11 mouse cellular contexts compared by ENCODE assay signal in the genomic region with DNA sequence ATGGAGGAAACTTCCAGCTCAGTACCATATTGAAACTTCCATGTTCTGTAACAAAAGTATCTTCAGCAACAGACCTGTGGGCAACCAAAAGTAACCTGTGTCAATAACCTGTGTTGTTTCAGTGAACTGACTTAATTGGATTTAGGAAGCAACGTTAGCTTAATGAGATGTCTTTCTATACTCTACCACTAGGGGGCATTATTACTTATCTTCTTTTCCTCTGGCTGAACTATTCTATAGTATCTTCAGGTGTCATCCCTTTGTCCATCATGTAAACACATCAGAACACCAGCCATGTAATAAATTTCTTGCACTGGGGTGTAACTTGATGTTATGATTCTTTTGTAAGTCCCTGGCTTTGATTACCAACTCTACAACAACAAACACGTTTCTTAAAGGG. TPM values are rescaled to one million over a fixed set of nuclear protein-coding genes. Genes with fewer than 3 reads are reported as not detected.
DNase-seq lines count a peak whose midpoint lies in the region; ATAC-seq and TF ChIP-seq lines count a peak whose summit lies in the region.
"Had no signal": no experiment of that assay in that cellular context is flagged by ENCODE, and none has a peak within 500 bp of the region (broad histone marks: within the 10 kb centered on the region; RNA-seq: fewer than 3 reads in every experiment).

No protein-coding gene starts in this region.

- DNase-seq in kidney, adult 2 months = peak; percentile 32
- no peak for DNase-seq in kidney, postnatal 25 days
- DNase-seq in brain, adult 2 months (ENCODE audit: low read depth, low spot score) = peak; percentile 29
- DNase-seq in left cerebral cortex, postnatal 10 days (ENCODE audit: extremely low spot score in 1 of 2, low spot score in 2 of 2) = no peak
- DNase-seq in gastrocnemius, adult 18-20 months (ENCODE audit: low spot score) = no peak
- DNase-seq: gastrocnemius, postnatal 25 days; layer of hippocampus, postnatal 36 days had no signal

- no peaks in the 10 kb centered on the region for H3K27me3 ChIP-seq in kidney, adult 2 months (replicated peaks; ENCODE audit: control insufficient read depth, insufficient read depth, low read length)
- H3K27me3 ChIP-seq in liver, embryonic 16.5 days (ENCODE audit: control insufficient read depth, insufficient read depth, low read depth, low read length) = no peaks in the 10 kb centered on the region
- no peaks in the 10 kb centered on the region for H3K27me3 ChIP-seq in forebrain, embryonic 13.5 days

- no peak overlapping the region for H3K27ac ChIP-seq in kidney, adult 2 months (ENCODE audit: insufficient read depth, low read depth, low read length)
- H3K27ac ChIP-seq in liver, embryonic 16.5 days (ENCODE audit: low read length) = peak overlapping the region; percentile 41; the same call in 1 of the 2 replicates
- H3K27ac ChIP-seq in forebrain, embryonic 13.5 days = no peak overlapping the region

- WGBS in kidney, adult 2 months = 37% methylated on average over 2 of the region's 2 CpGs
- WGBS in liver, embryonic 16.5 days (ENCODE audit: insufficient replicate concordance) = 33% methylated on average over 2 of the region's 2 CpGs
- WGBS in forebrain, embryonic 13.5 days = 42% methylated on average over 2 of the region's 2 CpGs

- H3K4me2 ChIP-seq in liver, embryonic 16.5 days (ENCODE audit: low read depth, low read length) = no peak overlapping the region
- no peak overlapping the region for H3K4me2 ChIP-seq in forebrain, embryonic 13.5 days

- no peaks in the 10 kb centered on the region for H3K9me3 ChIP-seq in liver, embryonic 16.5 days (replicated peaks; ENCODE audit: control insufficient read depth, low read length)
- H3K9me3 ChIP-seq in forebrain, embryonic 13.5 days (replicated peaks) = no peaks in the 10 kb centered on the region

- TF ChIP-seq POLR2A in kidney, adult 2 months (IDR thresholded peaks at IDR 0.05; ENCODE audit: low read depth, low read length) = no peak

- no peaks in the 10 kb centered on the region for H3K4me1 ChIP-seq in kidney, adult 2 months (ENCODE audit: control insufficient read depth, insufficient read depth, low read length)
- peaks cover 15% of the 10 kb centered on the region for H3K4me1 ChIP-seq in liver, embryonic 16.5 days (ENCODE audit: control insufficient read depth, low read depth, low read length)
- no peaks in the 10 kb centered on the region for H3K4me1 ChIP-seq in forebrain, embryonic 13.5 days

- no peak overlapping the region for H3K4me3 ChIP-seq in kidney, adult 2 months (ENCODE audit: insufficient read depth, low read depth, low read length)
- no peak overlapping the region for H3K4me3 ChIP-seq in liver, embryonic 16.5 days (ENCODE audit: low read depth, low read length)
- H3K4me3 ChIP-seq in forebrain, embryonic 13.5 days = no peak overlapping the region

- no peaks in the 10 kb centered on the region for H3K36me3 ChIP-seq in kidney, adult 2 months (ENCODE audit: control insufficient read depth, insufficient read depth, low read length)
- no peaks in the 10 kb centered on the region for H3K36me3 ChIP-seq in liver, embryonic 16.5 days (ENCODE audit: control insufficient read depth, insufficient read depth)
- no peaks in the 10 kb centered on the region for H3K36me3 ChIP-seq in forebrain, embryonic 13.5 days (ENCODE audit: poor library complexity, severe bottlenecking)

- 0 out of 2 replicates have a peak, but pooled peaks have one; percentile 5 for TF ChIP-seq CTCF in kidney, adult 2 months (conservative IDR thresholded peaks at IDR 0.05; ENCODE audit: insufficient read depth, insufficient read length, low read depth, low read length)

- ATAC-seq in CD4-positive, CD25-positive, alpha-beta regulatory T cell, adult 4 months = peak; percentile 60
- no peak for ATAC-seq in liver, embryonic 16.5 days (ENCODE audit: low read depth)
- ATAC-seq in forebrain, embryonic 13.5 days = no peak

- intact Hi-C loops in left cerebral cortex, postnatal 10 days (cut with DNase I) = no loop called here

- H3K9ac ChIP-seq in liver, embryonic 16.5 days (ENCODE audit: low read depth, low read length) = no peak overlapping the region
- no peak overlapping the region for H3K9ac ChIP-seq in forebrain, embryonic 13.5 days

RNA-seq across cellular contexts. Expression of a gene that starts 4.8 kb away (rescaled TPM):
- not detected in 2 replicates for polyA plus RNA-seq in kidney, adult 2 months (2012; rRNA removed)
- polyA plus RNA-seq in CD4-positive, CD25-positive, alpha-beta regulatory T cell, adult 4 months (2017; shearing (Covaris generic)) = not detected
- polyA plus RNA-seq in liver, embryonic 16.5 days (2015; fragmentation: Nextera tagmentation; extraction: Ambion mirVana) = not detected in 2 replicates
- polyA plus RNA-seq in forebrain, embryonic 13.5 days (2015; fragmentation: Nextera tagmentation; extraction: Ambion mirVana) = not detected in 2 replicates
- not detected for total RNA-seq in left cerebral cortex, postnatal 10 days (2021)
- not detected for total RNA-seq in gastrocnemius, adult 18-20 months (2021)
- total RNA-seq: adrenal gland, postnatal 4 days; gastrocnemius, postnatal 25 days; layer of hippocampus, postnatal 36 days had no signal

Comparison
In these comparisons a context has a peak if more than half of its experiments do, and no peak if none do; other contexts are left out.
1. DNase-seq: peak in kidney, adult 2 months (single experiment) and brain, adult 2 months (single experiment); none in kidney, postnatal 25 days (0 of 2), left cerebral cortex, postnatal 10 days (0 of 2) and gastrocnemius, adult 18-20 months (single experiment).